Mouse (Mus musculus): ENCODE measurements around the gene Ptpn9. TPM values are rescaled to one million over a fixed set of nuclear protein-coding genes. Genes with fewer than 3 reads are reported as not detected.

Gene Ptpn9
- polyA plus RNA-seq, 1 experiment from 2014 or later, result 40.9 TPM

- H3K27ac ChIP-seq (ENCODE audit: low read depth), result no peak overlapping the region
- DNase-seq (no peak), ATAC-seq (ENCODE audit: insufficient read depth) (no peak)
Observed at GRCm38 (mm10) chr9:57070800-57071545, 76.2 kb downstream of the Ptpn9 start.

DNA sequence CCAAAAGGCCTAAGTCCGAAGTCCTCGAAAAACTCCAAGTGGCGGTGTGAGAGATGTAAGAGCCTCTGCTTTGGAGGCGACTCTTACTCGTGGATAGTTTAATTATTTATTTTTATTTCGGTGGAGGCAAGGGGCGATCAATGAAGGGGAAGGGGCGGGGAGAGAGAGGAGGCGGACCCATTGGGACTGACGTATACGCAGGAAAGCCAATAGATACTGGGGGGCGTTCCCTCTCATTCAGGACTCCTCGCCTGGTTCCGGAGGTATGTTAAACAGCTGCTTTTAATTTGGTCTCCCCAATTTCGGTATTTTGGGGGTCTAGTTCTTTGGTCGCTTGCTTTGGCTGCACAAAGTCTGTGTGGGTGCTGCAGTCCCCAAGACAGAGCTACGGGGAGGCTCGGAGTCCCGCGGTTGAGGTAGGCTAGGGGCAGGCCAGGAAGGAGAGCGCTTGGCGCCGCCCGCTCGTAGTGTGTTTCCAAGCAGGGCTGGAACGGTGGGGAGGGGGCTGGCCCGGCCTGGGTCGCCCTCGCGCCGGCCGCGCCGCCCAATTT, 77.2 kb downstream of the Ptpn9 start, which contains the start of gene Sin3a:
TSS of gene Sin3a (plus strand) at position 240 of the 551 bp plus-strand sequence.
- Histone ChIP-seq H3K27me3 (ENCODE audit: insufficient read depth, low read length) (no peaks in the 10 kb centered on the region), H3K4me2 (peak within 1 kb of the TSS; percentile 78), H3K9me3 (ENCODE audit: low read depth, low read length) (no peaks in the 10 kb centered on the region), H3K27ac (ENCODE audit: low read depth) (peak within 1 kb of the TSS; percentile 99), H3K9ac (peak within 1 kb of the TSS; percentile 74), H3K4me3 (ENCODE audit: low read depth, low read length) (peak within 1 kb of the TSS; percentile 95), H3K4me1 (ENCODE audit: insufficient read depth) (no peaks in the 10 kb centered on the region), H3K36me3 (ENCODE audit: insufficient read depth) (no peaks in the 10 kb centered on the region)
- ATAC-seq (ENCODE audit: insufficient read depth) (no peak), DNase-seq (peak; percentile 88)
- TF ChIP-seq CTCF (IDR thresholded peaks at IDR 0.05; ENCODE audit: low read depth), result no peak
- 0% methylated on average over 34 of the region's 34 CpGs for WGBS

More at GRCm38 (mm10) chr9:57070800-57071545, 76.2 kb downstream of the Ptpn9 start:
- H3K4me3 ChIP-seq (ENCODE audit: low read depth, low read length), result peak overlapping the region; percentile 95
- no peaks in the 10 kb centered on the region for H3K9me3 ChIP-seq (ENCODE audit: low read depth, low read length)
- H3K4me1 ChIP-seq (ENCODE audit: insufficient read depth), result no peaks in the 10 kb centered on the region
- whole genome bisulfite sequencing, result 10% methylated on average over 5 of the region's 5 CpGs
- peak overlapping the region; percentile 78 for H3K4me2 ChIP-seq
- 0 out of 2 replicates have a peak, but pooled peaks cover 3% of the 10 kb centered on the region for H3K36me3 ChIP-seq (ENCODE audit: insufficient read depth)
- peak overlapping the region; percentile 74 for H3K9ac ChIP-seq
- no peaks in the 10 kb centered on the region for H3K27me3 ChIP-seq (ENCODE audit: insufficient read depth, low read length)
- no peak for TF ChIP-seq CTCF (IDR thresholded peaks at IDR 0.05; ENCODE audit: low read depth)

DNA sequence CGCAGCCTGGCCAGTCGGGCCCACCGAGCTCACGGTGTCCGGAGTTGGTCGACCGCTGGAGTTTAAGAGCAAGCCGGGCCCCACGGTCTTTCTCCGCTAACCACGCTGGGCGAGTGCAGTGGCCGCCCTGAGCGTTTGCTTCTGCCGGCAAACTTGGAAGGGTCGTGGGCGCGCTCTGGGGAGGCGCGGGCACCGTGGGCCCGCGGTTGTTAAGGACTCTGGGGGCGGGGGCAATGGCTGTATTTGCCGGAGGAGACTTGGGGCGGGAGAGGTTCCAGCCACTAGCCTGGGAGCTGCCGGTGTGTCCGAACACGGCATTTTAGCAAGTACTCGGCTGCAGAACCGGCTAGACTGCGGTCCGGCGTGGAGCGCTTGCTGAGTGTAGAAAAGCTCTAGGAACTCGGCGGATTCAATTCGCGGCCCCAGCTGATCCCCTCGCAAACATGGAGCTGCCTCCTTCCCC, 77.8 kb downstream of the Ptpn9 start:
- DNase-seq, result no peak

GRCm38 (mm10) chr9:57072989-57073789, 78.5 kb downstream of the Ptpn9 start:
- TF ChIP-seq CTCF (IDR thresholded peaks at IDR 0.05; ENCODE audit: low read depth), result peak; percentile 60
- WGBS, result under 1% methylated on average over 54 of the region's 54 CpGs
- H3K4me2 ChIP-seq, result peak overlapping the region; percentile 78
- no peaks in the 10 kb centered on the region for H3K36me3 ChIP-seq (ENCODE audit: insufficient read depth)
- H3K4me3 ChIP-seq (ENCODE audit: low read depth, low read length), result peak overlapping the region; percentile 95
- ATAC-seq (ENCODE audit: insufficient read depth) (peak; percentile 75), DNase-seq (peak; percentile 100)
- peak overlapping the region; percentile 99 for H3K27ac ChIP-seq (ENCODE audit: low read depth)
- H3K9me3 ChIP-seq (ENCODE audit: low read depth, low read length), result no peaks in the 10 kb centered on the region
- H3K9ac ChIP-seq, result peak overlapping the region; percentile 74
- no peaks in the 10 kb centered on the region for H3K27me3 ChIP-seq (ENCODE audit: insufficient read depth, low read length)
- no peaks in the 10 kb centered on the region for H3K4me1 ChIP-seq (ENCODE audit: insufficient read depth)

More for the DNA sequence above, 77.8 kb downstream of the Ptpn9 start:
- under 1% methylated on average over 40 of the region's 40 CpGs for WGBS
- Histone ChIP-seq H3K36me3 (ENCODE audit: insufficient read depth) (no peaks in the 10 kb centered on the region), H3K27me3 (ENCODE audit: insufficient read depth, low read length) (no peaks in the 10 kb centered on the region), H3K27ac (ENCODE audit: low read depth) (peak overlapping the region; percentile 99), H3K4me1 (ENCODE audit: insufficient read depth) (no peaks in the 10 kb centered on the region), H3K4me2 (peak overlapping the region; percentile 78), H3K9ac (peak overlapping the region; percentile 74), H3K9me3 (ENCODE audit: low read depth, low read length) (no peaks in the 10 kb centered on the region), H3K4me3 (ENCODE audit: low read depth, low read length) (peak overlapping the region; percentile 95)
- no peak for TF ChIP-seq CTCF (IDR thresholded peaks at IDR 0.05; ENCODE audit: low read depth)
- ATAC-seq (ENCODE audit: insufficient read depth), result no peak

GRCm38 (mm10) chr9:57073790-57074094, 79.0 kb downstream of the Ptpn9 start:
- WGBS, result under 1% methylated on average over 15 of the region's 15 CpGs
- Histone ChIP-seq H3K4me1 (ENCODE audit: insufficient read depth) (no peaks in the 10 kb centered on the region), H3K36me3 (ENCODE audit: insufficient read depth) (0 out of 2 replicates have a peak, but pooled peaks cover 2% of the 10 kb centered on the region), H3K4me2 (peak overlapping the region; percentile 78), H3K4me3 (ENCODE audit: low read depth, low read length) (peak overlapping the region; percentile 95), H3K9ac (peak overlapping the region; percentile 69), H3K27ac (ENCODE audit: low read depth) (peak overlapping the region; percentile 97), H3K27me3 (ENCODE audit: insufficient read depth, low read length) (no peaks in the 10 kb centered on the region), H3K9me3 (ENCODE audit: low read depth, low read length) (no peaks in the 10 kb centered on the region)
- no peak for TF ChIP-seq CTCF (IDR thresholded peaks at IDR 0.05; ENCODE audit: low read depth)
- DNase-seq, result no peak
- no peak for ATAC-seq (ENCODE audit: insufficient read depth)

DNA sequence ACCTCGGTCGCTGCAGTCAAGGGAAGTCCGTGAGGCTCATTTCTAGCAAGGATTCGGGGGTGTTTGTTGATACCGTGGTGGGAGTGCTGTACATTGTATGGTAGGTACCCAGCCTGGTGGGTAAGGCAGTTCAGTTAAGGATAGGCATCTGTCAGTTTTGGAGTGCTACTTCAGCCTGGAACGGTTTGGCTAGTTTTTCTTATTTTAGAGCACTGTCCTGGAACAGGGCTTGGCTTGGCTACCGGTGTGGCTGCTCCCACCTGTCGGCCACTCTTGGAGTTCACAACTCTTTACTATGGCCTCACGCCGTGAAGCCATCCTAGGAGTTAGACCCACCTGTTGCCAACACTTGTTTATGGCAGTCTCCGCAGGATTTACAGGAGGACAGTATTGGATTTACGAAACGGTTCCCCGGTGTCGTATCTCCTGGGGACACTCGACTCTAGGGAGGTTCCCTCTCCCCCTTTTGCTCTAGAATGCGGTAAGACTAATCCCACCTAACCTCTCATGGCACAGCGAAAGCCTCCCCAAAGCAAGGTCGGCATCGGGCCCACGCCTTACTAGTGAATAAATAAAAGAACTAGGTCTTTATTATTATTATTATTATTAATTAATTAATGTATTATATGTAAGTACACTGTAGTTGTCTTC, 79.6 kb downstream of the Ptpn9 start:
- Histone ChIP-seq H3K36me3 (ENCODE audit: insufficient read depth) (0 out of 2 replicates have a peak, but pooled peaks cover 3% of the 10 kb centered on the region), H3K9ac (peak overlapping the region; percentile 69), H3K4me2 (peak overlapping the region; percentile 78), H3K4me3 (ENCODE audit: low read depth, low read length) (peak overlapping the region; percentile 95), H3K9me3 (ENCODE audit: low read depth, low read length) (no peaks in the 10 kb centered on the region), H3K4me1 (ENCODE audit: insufficient read depth) (no peaks in the 10 kb centered on the region), H3K27ac (ENCODE audit: low read depth) (peak overlapping the region; percentile 97), H3K27me3 (ENCODE audit: insufficient read depth, low read length) (no peaks in the 10 kb centered on the region)
- ATAC-seq (ENCODE audit: insufficient read depth), result no peak
- TF ChIP-seq CTCF (IDR thresholded peaks at IDR 0.05; ENCODE audit: low read depth), result peak; percentile 44; the same call in 1 of the 2 replicates
- WGBS, result 4% methylated on average over 21 of the region's 21 CpGs
- peak; percentile 56 for DNase-seq
